Mouse (Mus musculus) thymus, adult 2 months (tissue): ENCODE measurements around the gene Katnbl1. TPM values are rescaled to one million over a fixed set of nuclear protein-coding genes. Genes with fewer than 3 reads are reported as not detected.
A peak's percentile ranks its signal among the peaks of the same experiment; 100 is the strongest.

Source experiments
- DNase-seq: peaks from one replicate; pipeline ENCODE4 v3.0.0; 2021
- H3K27ac ChIP-seq: fragments of 200-500 bp; 2 replicates; pipeline ENCODE4 v1.5.1; 2012; ENCODE audit warnings: low read length, control low read depth; ENCODE audit not compliant: control insufficient read depth, insufficient read depth
- H3K27me3 ChIP-seq: fragments of 200-500 bp; 2 replicates; pipeline ENCODE4 v1.6.1; 2012; ENCODE audit warnings: mild to moderate bottlenecking, low read length, moderate library complexity, mixed read lengths; ENCODE audit not compliant: control insufficient read depth, insufficient read depth
- H3K36me3 ChIP-seq: fragments of 200-500 bp; 2 replicates; pipeline ENCODE4 v1.6.1; 2012; ENCODE audit warnings: mild to moderate bottlenecking, low read length, moderate library complexity; ENCODE audit not compliant: control insufficient read depth, insufficient read depth
- H3K4me1 ChIP-seq: fragments of 200-500 bp; replicated peaks from 2 replicates; pipeline ENCODE4 v1.6.1; 2012; ENCODE audit warnings: low read length; ENCODE audit not compliant: control insufficient read depth, insufficient read depth
- H3K4me3 ChIP-seq: fragments of 200-500 bp; 2 replicates; pipeline ENCODE4 v1.5.1; 2012; ENCODE audit warnings: mild to moderate bottlenecking, low read length, control low read depth, moderate library complexity; ENCODE audit not compliant: control insufficient read depth, insufficient read depth
- CTCF ChIP-seq: fragments of 200-500 bp; IDR thresholded peaks from 2 replicates; pipeline ENCODE4 v1.5.1; 2012; ENCODE audit warnings: mild to moderate bottlenecking, control low read depth, low read length, moderate library complexity, borderline replicate concordance; ENCODE audit not compliant: control insufficient read depth, poor library complexity, insufficient read depth; ENCODE audit errors: extremely low read depth
- POLR2A ChIP-seq: fragments of 200-500 bp; IDR thresholded peaks from 2 replicates; pipeline ENCODE4 v1.6.1; 2012; ENCODE audit warnings: mild to moderate bottlenecking, low read length, control low read depth, moderate library complexity; ENCODE audit not compliant: control insufficient read depth, poor library complexity, insufficient read depth; ENCODE audit errors: extremely low read depth
- WGBS: fragments of 180-500 bp; shearing (Covaris S2); methylation state at CpG from one replicate; pipeline ENCODE4 v1.1.7; 2018; 5-methylcytosine and 5-hydroxymethylcytosine counted together
- polyA plus RNA-seq: library from polyadenylated mRNA; depleted of rRNA; stranded (reverse); fragments of >200 nt; gene quantifications from 2 replicates; pipeline ENCODE4 v1.2.3, GENCODE M21; 2012

Katnbl1 gene
- polyA plus RNA-seq, 1 experiment = 2.6 TPM

DNA sequence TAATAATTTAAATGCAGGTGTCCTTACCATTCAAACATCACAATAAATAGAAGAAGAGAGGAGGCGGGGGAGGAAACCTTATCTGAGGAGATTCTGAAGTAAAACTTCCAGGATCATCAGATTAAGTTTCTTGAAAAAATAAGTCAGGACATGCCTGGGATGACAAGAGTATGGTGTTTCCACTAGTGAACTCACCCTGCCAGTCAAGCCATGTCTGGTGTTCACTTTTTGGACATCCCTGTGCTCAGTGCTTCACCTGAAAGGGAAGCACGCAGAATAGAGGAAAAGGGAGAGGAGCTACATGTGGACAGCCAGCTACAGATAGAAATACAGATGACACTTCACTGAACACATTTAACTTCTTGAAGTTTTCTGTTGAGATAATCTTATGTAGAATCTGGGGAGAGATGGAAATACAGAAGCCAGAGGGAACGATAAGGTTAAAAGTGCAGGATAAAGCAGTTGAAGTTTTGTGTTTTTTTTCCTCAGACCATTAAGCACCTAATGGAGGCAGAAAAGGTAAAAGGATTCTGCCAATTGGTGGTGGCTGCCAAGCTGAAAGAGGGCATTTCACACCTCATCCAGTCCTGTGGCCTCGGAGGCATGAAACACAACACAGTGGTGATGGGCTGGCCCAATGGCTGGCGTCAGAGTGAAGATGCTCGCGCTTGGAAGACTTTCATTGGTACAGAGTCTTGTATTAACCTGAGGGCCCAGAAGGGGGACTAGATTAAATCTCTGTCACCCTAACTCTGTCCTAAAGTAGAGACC, 25.1 kb upstream of the Katnbl1 start:
- TF ChIP-seq POLR2A (no peak), CTCF (no peak)
- 98% methylated on average over 7 of the region's 7 CpGs for WGBS
- Histone ChIP-seq H3K27me3 (no peaks in the 10 kb centered on the region), H3K4me1 (no peaks in the 10 kb centered on the region), H3K27ac (no peak overlapping the region), H3K4me3 (no peak overlapping the region), H3K36me3 (peaks cover 88% of the 10 kb centered on the region)
- DNase-seq = no peak

DNA sequence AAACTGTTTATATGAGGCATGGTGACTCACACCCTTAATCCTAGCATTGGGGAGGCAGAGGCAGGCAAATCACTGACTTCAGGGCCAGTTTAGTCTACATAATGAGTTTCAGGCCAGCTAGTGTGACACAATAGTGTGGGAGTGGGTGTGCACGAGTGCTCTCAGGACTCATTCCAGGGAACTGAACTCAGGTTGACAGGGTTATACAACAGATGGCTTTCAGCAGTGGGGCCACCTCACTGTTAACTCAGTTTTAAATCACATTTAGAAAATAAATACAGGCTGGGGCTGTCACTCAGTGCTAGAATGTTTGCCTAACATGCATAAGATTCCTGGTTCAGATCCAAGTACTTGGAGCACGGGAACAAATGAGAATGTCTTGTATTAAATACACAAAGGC, 19.4 kb upstream of the Katnbl1 start:
- H3K4me1 ChIP-seq = no peaks in the 10 kb centered on the region
- no peaks in the 10 kb centered on the region for H3K27me3 ChIP-seq
- no peak overlapping the region for H3K4me3 ChIP-seq
- peaks cover 92% of the 10 kb centered on the region for H3K36me3 ChIP-seq
- WGBS = 95% methylated on average over 2 of the region's 2 CpGs
- TF ChIP-seq POLR2A (no peak), CTCF (no peak)
- H3K27ac ChIP-seq = no peak overlapping the region
- DNase-seq = no peak

DNA sequence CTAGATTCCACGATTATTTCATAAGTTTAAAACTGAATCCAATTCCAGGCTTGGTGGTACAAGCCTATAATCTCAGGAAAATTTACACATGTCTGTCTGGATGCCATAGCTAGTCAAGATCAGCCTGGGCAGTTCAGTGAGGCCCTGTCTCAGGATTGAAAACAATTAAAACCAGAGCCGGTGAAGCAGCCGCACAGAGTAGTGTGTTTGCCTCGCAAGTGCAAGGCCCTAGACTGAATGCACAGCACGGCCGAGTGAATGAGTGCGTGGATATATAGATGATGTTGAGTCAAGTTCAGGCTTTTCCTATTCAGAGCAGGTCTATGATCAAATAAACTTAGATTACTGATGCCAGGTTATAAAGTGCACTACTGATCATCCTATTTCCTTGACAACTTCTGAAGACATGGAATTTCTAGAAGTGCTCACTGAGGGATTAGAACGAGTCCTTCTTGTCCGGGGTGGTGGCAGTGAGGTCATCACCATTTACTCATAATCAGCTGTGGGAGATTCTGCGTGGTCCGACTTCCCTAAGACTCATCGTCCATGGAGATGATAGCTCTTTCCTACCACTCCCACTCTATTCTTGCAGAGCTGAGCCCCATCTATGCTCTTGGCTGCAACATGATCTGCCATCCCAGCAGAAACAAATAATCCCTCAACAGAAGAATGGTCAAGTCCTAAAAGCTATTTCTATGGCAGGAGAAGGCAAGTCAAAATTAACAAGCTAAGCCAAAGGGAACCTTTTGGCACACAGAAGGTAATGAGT, 18.8 kb upstream of the Katnbl1 start:
- no peak for TF ChIP-seq POLR2A
- DNase-seq = no peak
- Histone ChIP-seq H3K36me3 (peaks cover 87% of the 10 kb centered on the region), H3K4me1 (no peaks in the 10 kb centered on the region), H3K27me3 (no peaks in the 10 kb centered on the region), H3K27ac (no peak overlapping the region), H3K4me3 (no peak overlapping the region)
- 96% methylated on average over 12 of the region's 12 CpGs for WGBS

DNA sequence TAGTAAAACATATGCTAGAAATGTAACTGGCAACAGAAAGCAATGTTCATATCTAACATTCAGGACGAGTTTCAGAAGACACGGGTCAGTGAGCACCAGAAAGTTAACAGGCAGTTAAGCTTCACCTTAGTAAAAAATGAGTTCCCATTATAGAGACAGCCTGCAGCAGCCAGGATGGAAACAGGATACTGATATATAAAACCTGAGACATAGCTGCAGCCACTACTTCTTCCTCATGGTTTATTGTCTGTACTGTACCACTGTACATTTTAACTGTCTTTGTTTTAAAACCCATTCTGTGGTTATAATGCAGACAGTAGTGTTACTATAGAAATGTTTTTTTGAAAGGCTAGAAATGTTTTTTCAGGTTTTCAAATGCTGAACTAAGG, 18.2 kb upstream of the Katnbl1 start:
- no peak for TF ChIP-seq POLR2A
- no peak for TF ChIP-seq CTCF
- H3K4me3 ChIP-seq = no peak overlapping the region
- no peak for DNase-seq
- no peak overlapping the region for H3K27ac ChIP-seq
- no peaks in the 10 kb centered on the region for H3K4me1 ChIP-seq
- 94% methylated on average over 2 of the region's 2 CpGs for WGBS
- H3K36me3 ChIP-seq = peaks cover 82% of the 10 kb centered on the region
- H3K27me3 ChIP-seq = no peaks in the 10 kb centered on the region

DNA sequence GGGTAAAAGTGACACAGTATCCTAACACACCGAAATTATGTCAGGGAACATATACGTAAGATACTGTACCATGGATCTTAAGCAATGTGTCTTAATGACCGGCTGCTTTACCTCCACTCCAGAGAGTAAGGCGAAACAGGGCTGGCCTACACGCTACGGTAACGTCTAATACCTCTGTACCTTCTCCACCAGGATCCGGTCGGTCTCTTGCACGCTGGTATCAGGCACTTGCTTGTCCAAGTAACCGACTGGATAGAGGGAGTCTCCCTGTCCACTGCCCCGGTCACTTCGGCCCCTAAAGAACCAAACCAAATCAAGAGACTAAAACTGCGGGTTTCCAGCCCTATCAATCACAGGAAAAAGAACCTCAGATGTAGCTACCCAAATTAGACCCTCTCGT, 11.8 kb upstream of the Katnbl1 start:
- no peaks in the 10 kb centered on the region for H3K27me3 ChIP-seq
- H3K27ac ChIP-seq = no peak overlapping the region
- peak overlapping the region; percentile 94 for H3K4me3 ChIP-seq
- H3K36me3 ChIP-seq = peaks cover 18% of the 10 kb centered on the region
- DNase-seq = peak; percentile 8
- no peak for TF ChIP-seq POLR2A
- TF ChIP-seq CTCF = no peak
- peaks cover 3% of the 10 kb centered on the region; the same call in 1 of the 2 replicates for H3K4me1 ChIP-seq
- WGBS = 17% methylated on average over 15 of the region's 15 CpGs

DNA sequence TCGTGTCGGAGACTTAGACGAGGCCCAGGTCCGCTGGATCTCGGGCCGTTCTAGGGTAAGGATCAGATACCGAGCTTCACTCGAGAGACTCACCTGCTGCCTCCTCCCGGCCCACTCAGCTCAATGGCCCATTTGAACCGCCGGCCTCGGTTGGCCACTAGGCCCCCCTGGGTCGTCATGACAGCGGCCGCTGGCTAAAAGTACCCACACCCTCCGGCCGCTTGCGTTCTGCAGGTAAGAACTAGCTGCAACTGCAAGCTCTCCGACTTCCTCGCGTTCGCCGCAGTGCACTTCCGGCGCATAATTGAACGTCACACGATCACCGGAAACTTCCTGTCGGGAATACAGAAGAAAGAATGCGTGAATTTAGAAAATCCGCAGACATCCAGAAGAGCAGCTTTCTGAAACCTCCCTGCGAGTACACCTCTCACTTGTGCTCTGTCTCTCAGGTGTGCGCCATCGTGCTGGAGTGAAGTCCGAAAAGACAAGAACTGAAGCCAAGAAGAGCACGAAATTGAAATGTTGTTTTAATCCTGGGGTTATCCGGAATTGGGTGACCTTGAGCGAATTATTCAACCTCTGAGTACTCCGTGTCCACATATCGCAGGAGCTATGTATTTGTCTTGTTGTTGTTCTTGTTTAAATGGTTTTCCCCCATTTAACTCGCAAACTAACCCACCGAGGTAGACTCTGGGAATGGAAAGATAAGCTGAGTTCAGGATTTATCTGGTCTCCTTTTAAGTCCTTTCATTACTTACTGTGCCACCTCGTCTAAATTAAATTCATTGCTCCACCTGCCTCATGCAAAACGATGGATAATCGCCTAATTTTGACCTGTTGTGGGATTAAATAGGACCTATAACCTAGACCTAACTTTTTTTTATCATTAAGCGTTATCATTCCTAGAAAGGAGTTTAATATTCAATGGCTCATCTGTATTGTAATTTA, 11.0 kb upstream of the Katnbl1 start, which contains the start of gene Emc4:
TSS of gene Emc4 (minus strand) at position 302 of the 948 bp plus-strand sequence.
- Histone ChIP-seq H3K27me3 (no peaks in the 10 kb centered on the region), H3K4me1 (peaks cover 3% of the 10 kb centered on the region; the same call in 1 of the 2 replicates), H3K36me3 (peaks cover 13% of the 10 kb centered on the region), H3K4me3 (peak within 1 kb of the TSS; percentile 94), H3K27ac (peak within 1 kb of the TSS; percentile 73; the same call in 1 of the 2 replicates)
- TF ChIP-seq POLR2A = peak; percentile 39; the same call in 1 of the 2 replicates
- no peak for TF ChIP-seq CTCF
- WGBS = 2% methylated on average over 46 of the region's 46 CpGs
- peak; percentile 90 for DNase-seq
